Mouse (Mus musculus): ENCODE measurements around the gene Abi3. TPM values are rescaled to one million over a fixed set of nuclear protein-coding genes. Genes with fewer than 3 reads are reported as not detected.

The Abi3 gene
- polyA plus RNA-seq, 1 experiment from 2014 or later = 10.3 TPM

DNA sequence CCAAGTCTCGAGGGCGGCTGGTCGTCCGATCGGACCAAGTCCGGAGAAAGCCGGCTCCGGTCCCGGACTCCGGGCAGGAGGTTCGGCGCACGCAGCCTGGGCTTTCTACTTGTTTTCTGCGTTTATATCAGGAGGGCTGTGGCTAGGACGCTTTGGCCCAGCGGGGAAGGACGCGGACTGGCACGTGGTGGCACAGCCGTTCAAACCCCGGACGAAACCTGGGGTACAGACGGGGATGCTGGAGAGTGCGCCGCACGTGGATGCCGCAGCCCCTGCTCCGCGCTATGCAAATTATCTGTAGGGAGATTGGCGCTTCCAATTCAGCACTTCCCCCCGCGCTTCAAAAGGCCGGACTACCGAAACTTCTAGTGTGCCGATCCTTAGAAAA, 17.2 kb upstream of the Abi3 start:
- H3K9me3 ChIP-seq (ENCODE audit: control insufficient read depth, low read length) = no peaks in the 10 kb centered on the region
- H3K27me3 ChIP-seq (replicated peaks; ENCODE audit: control insufficient read depth, insufficient read depth, low read length) = no peaks in the 10 kb centered on the region
- under 1% methylated on average over 35 of the region's 35 CpGs for WGBS
- H3K36me3 ChIP-seq (ENCODE audit: control insufficient read depth, insufficient read depth, low read length) = no peaks in the 10 kb centered on the region
- peak overlapping the region; percentile 97 for H3K27ac ChIP-seq (ENCODE audit: low read length)
- peak overlapping the region; percentile 77 for H3K4me2 ChIP-seq (ENCODE audit: low read depth, low read length)
- H3K4me1 ChIP-seq (ENCODE audit: control insufficient read depth, insufficient read depth, low read length) = peaks cover 7% of the 10 kb centered on the region; the same call in 1 of the 2 replicates
- peak overlapping the region; percentile 84 for H3K9ac ChIP-seq (ENCODE audit: low read depth, low read length)
- peak overlapping the region; percentile 89 for H3K4me3 ChIP-seq (ENCODE audit: low read length)
- ATAC-seq = peak; percentile 58

GRCm38 (mm10) chr11:95858528-95859467, 16.5 kb upstream of the Abi3 start:
- under 1% methylated on average over 58 of the region's 58 CpGs for WGBS

GRCm38 (mm10) chr11:95857716-95858527, 15.6 kb upstream of the Abi3 start:
- Histone ChIP-seq H3K9me3 (ENCODE audit: control insufficient read depth, low read length) (no peaks in the 10 kb centered on the region), H3K9ac (ENCODE audit: low read depth, low read length) (peak overlapping the region; percentile 84), H3K36me3 (ENCODE audit: control insufficient read depth, insufficient read depth, low read length) (no peaks in the 10 kb centered on the region), H3K27ac (ENCODE audit: low read length) (peak overlapping the region; percentile 97), H3K4me3 (ENCODE audit: low read length) (peak overlapping the region; percentile 89), H3K4me2 (ENCODE audit: low read depth, low read length) (peak overlapping the region; percentile 62), H3K4me1 (ENCODE audit: control insufficient read depth, insufficient read depth, low read length) (peaks cover 7% of the 10 kb centered on the region; the same call in 1 of the 2 replicates), H3K27me3 (replicated peaks; ENCODE audit: control insufficient read depth, insufficient read depth, low read length) (no peaks in the 10 kb centered on the region)
- ATAC-seq = no peak
- 22% methylated on average over 21 of the region's 21 CpGs for WGBS

More at GRCm38 (mm10) chr11:95858528-95859467, 16.5 kb upstream of the Abi3 start:
- Histone ChIP-seq H3K27ac (ENCODE audit: low read length) (peak overlapping the region; percentile 97), H3K36me3 (ENCODE audit: control insufficient read depth, insufficient read depth, low read length) (no peaks in the 10 kb centered on the region), H3K9me3 (ENCODE audit: control insufficient read depth, low read length) (no peaks in the 10 kb centered on the region), H3K4me3 (ENCODE audit: low read length) (peak overlapping the region; percentile 89), H3K4me1 (ENCODE audit: control insufficient read depth, insufficient read depth, low read length) (peaks cover 7% of the 10 kb centered on the region; the same call in 1 of the 2 replicates), H3K27me3 (replicated peaks; ENCODE audit: control insufficient read depth, insufficient read depth, low read length) (no peaks in the 10 kb centered on the region), H3K4me2 (ENCODE audit: low read depth, low read length) (peak overlapping the region; percentile 77), H3K9ac (ENCODE audit: low read depth, low read length) (peak overlapping the region; percentile 84)
- ATAC-seq = peak; percentile 99

- WGBS = 72% methylated on average over 4 of the region's 4 CpGs
- H3K4me3 ChIP-seq (ENCODE audit: low read length) = no peak overlapping the region
- no peak overlapping the region for H3K9ac ChIP-seq (ENCODE audit: low read depth, low read length)
- no peak for ATAC-seq
- no peak overlapping the region for H3K27ac ChIP-seq (ENCODE audit: low read length)
- H3K9me3 ChIP-seq (ENCODE audit: control insufficient read depth, low read length) = no peaks in the 10 kb centered on the region
- no peak overlapping the region for H3K4me2 ChIP-seq (ENCODE audit: low read depth, low read length)
- H3K36me3 ChIP-seq (ENCODE audit: control insufficient read depth, insufficient read depth, low read length) = no peaks in the 10 kb centered on the region
- H3K4me1 ChIP-seq (ENCODE audit: control insufficient read depth, insufficient read depth, low read length) = peaks cover 7% of the 10 kb centered on the region; the same call in 1 of the 2 replicates
- no peaks in the 10 kb centered on the region for H3K27me3 ChIP-seq (replicated peaks; ENCODE audit: control insufficient read depth, insufficient read depth, low read length)
Observed at GRCm38 (mm10) chr11:95857306-95857705, 15.0 kb upstream of the Abi3 start.

DNA sequence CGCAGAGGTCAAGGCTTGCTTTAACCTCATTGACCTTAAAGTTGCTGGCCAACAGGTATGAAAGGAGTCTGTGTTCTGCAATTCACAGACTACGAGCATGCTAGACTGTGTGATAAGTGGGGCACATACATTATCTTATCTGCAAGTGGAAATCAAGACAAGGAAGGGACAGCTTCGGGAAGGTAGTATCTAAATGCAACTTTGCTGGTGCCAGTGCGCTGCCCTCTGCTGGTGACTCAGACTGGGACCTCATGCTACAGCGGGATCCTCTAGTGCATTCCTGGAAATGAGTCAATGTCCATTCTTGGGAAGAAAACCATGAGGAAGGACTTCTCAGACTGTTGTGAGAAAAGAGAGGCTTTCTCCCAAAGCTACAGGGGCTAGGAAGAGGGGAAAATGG, 11.4 kb upstream of the Abi3 start:
- Histone ChIP-seq H3K4me1 (ENCODE audit: control insufficient read depth, insufficient read depth, low read length) (no peaks in the 10 kb centered on the region), H3K27me3 (replicated peaks; ENCODE audit: control insufficient read depth, insufficient read depth, low read length) (no peaks in the 10 kb centered on the region), H3K4me3 (ENCODE audit: low read length) (no peak overlapping the region), H3K4me2 (ENCODE audit: low read depth, low read length) (no peak overlapping the region), H3K9me3 (ENCODE audit: control insufficient read depth, low read length) (no peaks in the 10 kb centered on the region), H3K9ac (ENCODE audit: low read depth, low read length) (no peak overlapping the region), H3K27ac (ENCODE audit: low read length) (no peak overlapping the region), H3K36me3 (ENCODE audit: control insufficient read depth, insufficient read depth, low read length) (no peaks in the 10 kb centered on the region)
- no peak for ATAC-seq
- 49% methylated on average over 5 of the region's 5 CpGs for WGBS

GRCm38 (mm10) chr11:95850898-95851297, 8.6 kb upstream of the Abi3 start:
- no peak overlapping the region for H3K27ac ChIP-seq (ENCODE audit: low read length)
- no peak overlapping the region for H3K9ac ChIP-seq (ENCODE audit: low read depth, low read length)
- H3K4me2 ChIP-seq (ENCODE audit: low read depth, low read length) = no peak overlapping the region
- no peaks in the 10 kb centered on the region for H3K36me3 ChIP-seq (ENCODE audit: control insufficient read depth, insufficient read depth, low read length)
- H3K4me3 ChIP-seq (ENCODE audit: low read length) = no peak overlapping the region
- ATAC-seq = no peak
- WGBS = 69% methylated on average over 2 of the region's 2 CpGs
- no peaks in the 10 kb centered on the region for H3K4me1 ChIP-seq (ENCODE audit: control insufficient read depth, insufficient read depth, low read length)
- no peaks in the 10 kb centered on the region for H3K27me3 ChIP-seq (replicated peaks; ENCODE audit: control insufficient read depth, insufficient read depth, low read length)
- H3K9me3 ChIP-seq (ENCODE audit: control insufficient read depth, low read length) = no peaks in the 10 kb centered on the region

DNA sequence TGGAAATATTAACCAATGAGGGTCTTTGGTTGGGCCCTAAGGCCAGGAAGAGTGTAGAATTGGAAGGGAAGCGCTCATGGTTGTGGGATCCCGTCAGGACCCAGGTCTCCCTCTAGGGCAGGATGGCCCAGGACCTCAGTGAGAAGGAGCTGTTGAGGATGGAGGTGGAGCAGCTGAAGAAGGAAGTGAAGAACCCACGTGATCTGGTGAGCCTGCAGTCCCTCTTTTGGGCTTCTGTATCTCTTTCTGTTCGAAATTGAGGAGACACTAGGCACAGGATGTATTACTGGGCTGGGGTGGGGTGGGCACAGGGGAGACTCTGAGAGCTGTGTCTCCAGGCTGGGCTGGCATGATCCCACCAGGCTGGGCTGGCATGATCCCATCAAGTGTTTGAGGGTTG, 2.7 kb upstream of the Abi3 start:
- no peaks in the 10 kb centered on the region for H3K27me3 ChIP-seq (replicated peaks; ENCODE audit: control insufficient read depth, insufficient read depth, low read length)
- H3K4me2 ChIP-seq (ENCODE audit: low read depth, low read length) = no peak overlapping the region
- no peaks in the 10 kb centered on the region for H3K36me3 ChIP-seq (ENCODE audit: control insufficient read depth, insufficient read depth, low read length)
- H3K9ac ChIP-seq (ENCODE audit: low read depth, low read length) = no peak overlapping the region
- ATAC-seq = no peak
- H3K4me3 ChIP-seq (ENCODE audit: low read length) = no peak overlapping the region
- H3K9me3 ChIP-seq (ENCODE audit: control insufficient read depth, low read length) = no peaks in the 10 kb centered on the region
- no peak overlapping the region for H3K27ac ChIP-seq (ENCODE audit: low read length)
- 74% methylated on average over 4 of the region's 4 CpGs for WGBS
- H3K4me1 ChIP-seq (ENCODE audit: control insufficient read depth, insufficient read depth, low read length) = peaks cover 4% of the 10 kb centered on the region; the same call in 1 of the 2 replicates

DNA sequence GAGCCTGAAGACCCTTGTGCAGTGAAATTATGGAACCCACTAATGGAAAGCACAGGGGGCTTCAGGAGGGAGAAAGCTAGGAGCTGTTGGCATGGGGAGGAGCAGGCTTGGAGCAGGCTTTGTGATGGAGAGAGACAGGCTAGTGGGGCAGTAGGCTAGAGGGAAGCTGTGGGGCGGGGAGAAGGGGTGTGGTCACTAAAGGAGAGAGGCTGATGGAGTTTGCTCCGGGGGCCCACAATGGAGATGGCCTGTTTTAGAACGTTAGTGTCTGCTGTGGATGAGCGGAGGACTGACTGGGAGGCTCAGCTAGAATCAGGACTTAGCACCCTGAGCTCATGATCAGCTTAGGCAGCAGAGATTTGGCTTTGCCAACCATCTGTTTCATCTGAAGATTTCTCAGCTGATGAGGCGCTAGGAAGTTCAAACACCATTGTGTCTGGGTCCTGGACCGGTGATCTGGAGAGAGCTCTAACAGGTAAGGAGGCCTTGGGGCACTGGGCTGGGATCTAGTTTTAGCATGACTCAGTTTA, 1.2 kb upstream of the Abi3 start:
- Histone ChIP-seq H3K9me3 (ENCODE audit: control insufficient read depth, low read length) (no peaks in the 10 kb centered on the region), H3K4me3 (ENCODE audit: low read length) (no peak overlapping the region), H3K36me3 (ENCODE audit: control insufficient read depth, insufficient read depth, low read length) (no peaks in the 10 kb centered on the region), H3K27me3 (replicated peaks; ENCODE audit: control insufficient read depth, insufficient read depth, low read length) (no peaks in the 10 kb centered on the region), H3K9ac (ENCODE audit: low read depth, low read length) (no peak overlapping the region), H3K27ac (ENCODE audit: low read length) (0 out of 2 replicates have a peak overlapping the region, but pooled peaks have one; percentile 10), H3K4me1 (ENCODE audit: control insufficient read depth, insufficient read depth, low read length) (peaks cover 4% of the 10 kb centered on the region; the same call in 1 of the 2 replicates), H3K4me2 (ENCODE audit: low read depth, low read length) (no peak overlapping the region; the same call in 1 of the 2 replicates)
- ATAC-seq = no peak
- 49% methylated on average over 6 of the region's 6 CpGs for WGBS

DNA sequence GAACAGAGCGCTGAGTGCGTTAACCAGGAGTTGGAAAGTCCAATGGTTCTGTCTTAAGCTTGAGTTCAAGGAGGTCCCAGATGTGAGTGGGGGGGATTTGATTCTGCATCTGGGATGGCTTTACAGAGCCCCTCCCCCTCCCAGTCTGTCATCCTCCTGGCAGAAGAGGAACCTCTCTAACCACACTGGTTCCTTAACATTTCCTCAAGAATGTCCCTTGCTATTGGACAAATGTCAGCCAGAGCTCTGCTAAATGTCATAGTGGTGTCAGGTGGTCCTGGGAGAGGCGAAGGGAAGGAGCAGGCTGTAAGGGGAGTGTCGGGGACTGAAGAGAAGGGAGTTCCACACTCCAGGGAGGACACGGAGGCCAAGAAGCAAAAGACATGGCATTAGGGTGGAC, 677 bp upstream of the Abi3 start:
- H3K27me3 ChIP-seq (replicated peaks; ENCODE audit: control insufficient read depth, insufficient read depth, low read length) = no peaks in the 10 kb centered on the region
- peaks cover 4% of the 10 kb centered on the region; the same call in 1 of the 2 replicates for H3K4me1 ChIP-seq (ENCODE audit: control insufficient read depth, insufficient read depth, low read length)
- no peak overlapping the region for H3K4me3 ChIP-seq (ENCODE audit: low read length)
- no peak for ATAC-seq
- peak overlapping the region; percentile 43; the same call in 1 of the 2 replicates for H3K27ac ChIP-seq (ENCODE audit: low read length)
- no peak overlapping the region for H3K9ac ChIP-seq (ENCODE audit: low read depth, low read length)
- WGBS = 58% methylated on average over 5 of the region's 5 CpGs
- H3K4me2 ChIP-seq (ENCODE audit: low read depth, low read length) = no peak overlapping the region
- no peaks in the 10 kb centered on the region for H3K36me3 ChIP-seq (ENCODE audit: control insufficient read depth, insufficient read depth, low read length)
- H3K9me3 ChIP-seq (ENCODE audit: control insufficient read depth, low read length) = no peaks in the 10 kb centered on the region

Data from intestine, embryonic 16.5 days (tissue).